In the genomic region with DNA sequence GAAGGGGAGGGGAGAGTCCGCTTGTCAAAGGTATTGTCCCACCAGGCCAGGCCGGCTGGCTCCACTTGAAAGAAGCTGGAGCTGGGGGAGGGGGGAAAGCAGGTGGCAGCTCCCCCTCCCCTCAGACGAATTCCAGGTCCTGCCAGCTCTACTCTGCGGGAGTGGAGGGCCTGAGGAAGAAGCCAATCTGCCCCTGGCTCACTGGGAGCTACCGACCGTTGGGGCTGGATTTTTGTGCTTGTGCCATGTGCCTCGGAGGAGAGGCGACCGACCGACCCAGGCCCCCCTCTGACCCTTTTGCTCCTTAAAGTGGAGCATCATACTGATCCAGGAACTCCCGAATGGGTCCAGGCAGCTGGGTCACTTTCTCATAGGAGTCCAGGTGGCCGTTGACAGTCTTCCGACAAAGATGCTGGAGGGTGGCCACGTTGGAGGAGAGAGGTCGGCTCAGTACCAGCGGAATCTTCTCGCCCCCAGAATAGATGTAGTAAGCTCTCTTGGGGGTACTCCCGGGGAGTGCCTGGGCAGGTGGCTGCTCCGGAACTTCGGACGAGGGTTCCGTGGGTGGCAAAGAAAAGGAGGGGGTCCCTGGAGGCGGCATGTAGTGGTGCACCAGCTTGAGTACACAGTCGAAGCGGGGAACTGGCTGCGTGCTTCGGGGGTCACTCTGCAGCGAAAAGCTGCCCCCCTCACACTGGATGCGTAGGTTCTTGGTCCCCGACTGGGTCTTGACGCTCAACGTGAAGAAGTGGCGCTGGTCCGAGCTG, we compare ENCODE assay signal across 8 mouse cellular contexts. TPM values are rescaled to one million over a fixed set of nuclear protein-coding genes. Genes with fewer than 3 reads are reported as not detected.
A peak's percentile ranks its signal among the peaks of the same experiment; 100 is the strongest.
DNase-seq lines count a peak whose midpoint lies in the region; ATAC-seq and TF ChIP-seq lines count a peak whose summit lies in the region.

No protein-coding gene starts in this region.

- H3K4me3 ChIP-seq in hindbrain, postnatal 0 days (ENCODE audit: low read length), result peak overlapping the region; percentile 53
- H3K4me3 ChIP-seq in neural tube, embryonic 13.5 days, result peak overlapping the region; percentile 66

- intact Hi-C loops in heart, postnatal 10 days (cut with DNase I), result no loop called here

- peaks cover 26% of the 10 kb centered on the region for H3K4me1 ChIP-seq in hindbrain, postnatal 0 days (ENCODE audit: insufficient read depth, low read length)
- H3K4me1 ChIP-seq in neural tube, embryonic 13.5 days (replicated peaks), result peaks cover 74% of the 10 kb centered on the region

- DNase-seq in heart, adult 11 months, result peak; percentile 95
- DNase-seq in heart, postnatal 10 days, result no peak
- peak; percentile 51 for DNase-seq in 3134 (ENCODE audit: extremely low read depth, insufficient read length, low spot score)
- peak; percentile 70 to 74 for DNase-seq in cerebellum, postnatal 25 days
- DNase-seq in hindbrain, postnatal 0 days (ENCODE audit: low spot score), result peak; percentile 53
- DNase-seq in adrenal gland, adult 8-10 months, result no peak
- DNase-seq in ovary, postnatal 36 days (ENCODE audit: low spot score), result no peak

- 8% methylated on average over 33 of the region's 34 CpGs for WGBS in hindbrain, postnatal 0 days
- 6% methylated on average over 34 of the region's 34 CpGs for WGBS in neural tube, embryonic 13.5 days

- peak overlapping the region; percentile 85; the same call in 1 of the 2 replicates for H3K27ac ChIP-seq in hindbrain, postnatal 0 days
- H3K27ac ChIP-seq in neural tube, embryonic 13.5 days (replicated peaks), result no peak overlapping the region

- H3K9ac ChIP-seq in hindbrain, postnatal 0 days (replicated peaks; ENCODE audit: low read length), result peak overlapping the region; percentile 62
- H3K9ac ChIP-seq in neural tube, embryonic 13.5 days, result peak overlapping the region; percentile 86

- H3K9me3 ChIP-seq in hindbrain, postnatal 0 days (ENCODE audit: low read length), result no peaks in the 10 kb centered on the region
- H3K9me3 ChIP-seq in neural tube, embryonic 13.5 days, result no peaks in the 10 kb centered on the region

- H3K27me3 ChIP-seq in hindbrain, postnatal 0 days (ENCODE audit: insufficient read depth, low read length), result no peaks in the 10 kb centered on the region
- peaks cover 46% of the 10 kb centered on the region for H3K27me3 ChIP-seq in neural tube, embryonic 13.5 days

- peak overlapping the region; percentile 91 for H3K4me2 ChIP-seq in hindbrain, postnatal 0 days (ENCODE audit: low read depth, low read length)
- peak overlapping the region; percentile 94 for H3K4me2 ChIP-seq in neural tube, embryonic 13.5 days

- no peak for ATAC-seq in hindbrain, postnatal 0 days
- no peak for ATAC-seq in neural tube, embryonic 13.5 days (ENCODE audit: low read depth)

- TF ChIP-seq CTCF in hindbrain, postnatal 0 days (IDR thresholded peaks at IDR 0.05; ENCODE audit: low read depth), result no peak

- H3K36me3 ChIP-seq in hindbrain, postnatal 0 days (ENCODE audit: insufficient read depth, low read length), result no peaks in the 10 kb centered on the region
- no peaks in the 10 kb centered on the region for H3K36me3 ChIP-seq in neural tube, embryonic 13.5 days

RNA-seq across cellular contexts. Expression of gene Socs3, which starts 2.4 kb away (rescaled TPM):
- total RNA-seq in heart, postnatal 10 days (2021), result 1 to 10 TPM; 3.7 to 5.8 TPM
- total RNA-seq in hindbrain, postnatal 0 days (2014; rRNA removed), result 12.3 and 12.4 TPM in 2 replicates
- polyA plus RNA-seq in hindbrain, postnatal 0 days (2015; fragmentation: Nextera tagmentation; extraction: Ambion mirVana), result 6.0 and 7.0 TPM in 2 replicates
- 7.8 and 8.7 TPM in 2 replicates for polyA plus RNA-seq in neural tube, embryonic 13.5 days (2015; fragmentation: Nextera tagmentation; extraction: Ambion mirVana)
- total RNA-seq in adrenal gland, adult 8-10 months (2022), result 10 to 100 TPM in 1 of 4 experiments, 1 to 10 TPM in 3; 4.4 to 14.6 (median 5.4) TPM

RNA-seq across cellular contexts. Expression of gene Pgs1, which starts 18.7 kb away (rescaled TPM):
- total RNA-seq in heart, postnatal 10 days (2021), result 10 to 100 TPM; 21.2 to 23.7 TPM
- total RNA-seq in hindbrain, postnatal 0 days (2014; rRNA removed), result 72.7 and 85.0 TPM in 2 replicates
- polyA plus RNA-seq in hindbrain, postnatal 0 days (2015; fragmentation: Nextera tagmentation; extraction: Ambion mirVana), result 57.2 and 58.3 TPM in 2 replicates
- polyA plus RNA-seq in neural tube, embryonic 13.5 days (2015; fragmentation: Nextera tagmentation; extraction: Ambion mirVana), result 46.9 and 49.0 TPM in 2 replicates
- 10 to 100 TPM; 52.7 to 76.9 (median 68.2) TPM for total RNA-seq in adrenal gland, adult 8-10 months (2022)

Comparison
In these comparisons a context has a peak if more than half of its experiments do, and no peak if none do; other contexts are left out.
1. DNase-seq: peak in heart, adult 11 months (single experiment), 3134 (single experiment), cerebellum, postnatal 25 days (2 of 2) and hindbrain, postnatal 0 days (single experiment); none in heart, postnatal 10 days (0 of 2), adrenal gland, adult 8-10 months (single experiment) and ovary, postnatal 36 days (single experiment).